ENCODE assay signal across 10 mouse cellular contexts in the genomic region with DNA sequence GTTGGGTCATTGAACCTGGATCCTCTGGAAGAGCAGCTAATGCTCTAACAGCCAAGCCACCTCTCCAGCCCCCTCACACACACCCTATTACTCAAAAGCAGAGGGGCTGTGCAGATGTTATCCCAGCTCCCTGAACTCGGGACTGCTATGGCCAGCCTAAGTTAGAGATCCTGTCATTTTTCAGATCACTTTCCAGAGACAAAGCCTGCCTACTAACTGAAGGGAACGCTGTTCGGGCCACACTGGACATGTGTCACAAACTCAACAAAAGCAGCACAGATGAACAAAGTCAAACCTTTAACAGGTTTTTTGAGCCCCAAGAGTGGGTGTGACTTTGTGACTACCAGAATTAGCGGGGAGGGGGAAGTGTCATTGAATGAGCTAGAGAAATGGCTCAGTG. TPM values are rescaled to one million over a fixed set of nuclear protein-coding genes. Genes with fewer than 3 reads are reported as not detected.
DNase-seq lines count a peak whose midpoint lies in the region; ATAC-seq lines count a peak whose summit lies in the region.
"Had no signal": no experiment of that assay in that cellular context is flagged by ENCODE, and none has a peak within 500 bp of the region (broad histone marks: within the 10 kb centered on the region; RNA-seq: fewer than 3 reads in every experiment).

No protein-coding gene starts in this region.

- H3K4me2 ChIP-seq in heart, embryonic 12.5 days = peak overlapping the region; percentile 91
- no peak overlapping the region for H3K4me2 ChIP-seq in neural tube, embryonic 11.5 days (ENCODE audit: low read depth)
- H3K4me2 ChIP-seq in limb, embryonic 12.5 days = peak overlapping the region; percentile 99

- no peaks in the 10 kb centered on the region for H3K27me3 ChIP-seq in heart, embryonic 12.5 days (replicated peaks)
- H3K27me3 ChIP-seq in neural tube, embryonic 11.5 days (ENCODE audit: control insufficient read depth, insufficient read depth, low read length) = no peaks in the 10 kb centered on the region
- H3K27me3 ChIP-seq in limb, embryonic 12.5 days = no peaks in the 10 kb centered on the region

- peaks cover 56% of the 10 kb centered on the region for H3K4me1 ChIP-seq in heart, embryonic 12.5 days (replicated peaks)
- peaks cover 43% of the 10 kb centered on the region for H3K4me1 ChIP-seq in neural tube, embryonic 11.5 days (ENCODE audit: control insufficient read depth, insufficient read depth, low read length)
- peaks cover 67% of the 10 kb centered on the region for H3K4me1 ChIP-seq in limb, embryonic 12.5 days (replicated peaks)

- H3K9me3 ChIP-seq in heart, embryonic 12.5 days (replicated peaks) = no peaks in the 10 kb centered on the region
- H3K9me3 ChIP-seq in neural tube, embryonic 11.5 days (ENCODE audit: control insufficient read depth, low read length) = no peaks in the 10 kb centered on the region
- H3K9me3 ChIP-seq in limb, embryonic 12.5 days = no peaks in the 10 kb centered on the region

- DNase-seq in heart, adult 8-10 months (ENCODE audit: low spot score) = no peak
- DNase-seq in neural tube, embryonic 11.5 days (ENCODE audit: low spot score) = no peak
- DNase-seq in neural tube, embryonic 10.5 days (ENCODE audit: extremely low spot score, low spot score) = no peak
- no peak for DNase-seq in urinary bladder, postnatal 14 days (ENCODE audit: low spot score)
- DNase-seq in urinary bladder, postnatal 10 days (ENCODE audit: low spot score) = no peak
- DNase-seq in urinary bladder, postnatal 25 days (ENCODE audit: low spot score) = no peak
- DNase-seq: adrenal gland, adult 8-10 months; cerebellum, postnatal 10 days had no signal

- no peak overlapping the region for H3K4me3 ChIP-seq in heart, embryonic 12.5 days
- H3K4me3 ChIP-seq in neural tube, embryonic 11.5 days (ENCODE audit: low read depth, low read length) = peak overlapping the region; percentile 15
- H3K4me3 ChIP-seq in limb, embryonic 12.5 days (replicated peaks) = peak overlapping the region; percentile 1; the same call in 1 of the 2 replicates

- H3K9ac ChIP-seq in heart, embryonic 12.5 days = peak overlapping the region; percentile 51
- H3K9ac ChIP-seq in neural tube, embryonic 11.5 days (ENCODE audit: low read length) = peak overlapping the region; percentile 11; the same call in 1 of the 2 replicates
- H3K9ac ChIP-seq in limb, embryonic 12.5 days (replicated peaks) = no peak overlapping the region; the same call in none of the 2 replicates

- H3K27ac ChIP-seq in heart, embryonic 12.5 days (ENCODE audit: poor library complexity, severe bottlenecking) = no peak overlapping the region
- no peak overlapping the region for H3K27ac ChIP-seq in neural tube, embryonic 11.5 days (ENCODE audit: low read depth, low read length)
- 0 out of 2 replicates have a peak overlapping the region, but pooled peaks have one; percentile 14 for H3K27ac ChIP-seq in limb, embryonic 12.5 days

- H3K36me3 ChIP-seq in heart, embryonic 12.5 days = peaks cover 52% of the 10 kb centered on the region
- H3K36me3 ChIP-seq in neural tube, embryonic 11.5 days (ENCODE audit: control insufficient read depth, insufficient read depth, low read length) = peaks cover 8% of the 10 kb centered on the region; the same call in 1 of the 2 replicates
- H3K36me3 ChIP-seq in limb, embryonic 12.5 days = peaks cover 59% of the 10 kb centered on the region

- ATAC-seq in heart, embryonic 12.5 days (ENCODE audit: insufficient number of reproducible peaks, low FRiP score) = no peak
- no peak for ATAC-seq in neural tube, embryonic 11.5 days (ENCODE audit: insufficient read depth, low FRiP score, low TSS enrichment)
- ATAC-seq in limb, embryonic 12.5 days (ENCODE audit: insufficient number of reproducible peaks, insufficient read depth, low FRiP score, low TSS enrichment, low read depth) = no peak

- 84% methylated on average over 4 of the region's 4 CpGs for WGBS in heart, embryonic 12.5 days
- WGBS in neural tube, embryonic 11.5 days = 84% methylated on average over 4 of the region's 4 CpGs
- WGBS in limb, embryonic 12.5 days = 88% methylated on average over 4 of the region's 4 CpGs

RNA-seq across cellular contexts. Expression of gene B3galt4, which starts 1.6 kb away (rescaled TPM):
- polyA plus RNA-seq in heart, embryonic 12.5 days (2016; fragmentation: Nextera tagmentation; extraction: Ambion mirVana) = 7.2 and 7.4 TPM in 2 replicates
- 1 to 10 TPM in 3 of 4 experiments, under 1 TPM in 1; 0.89 to 2.6 (median 1.6) TPM for total RNA-seq in heart, adult 8-10 months (2022)
- polyA plus RNA-seq in neural tube, embryonic 11.5 days (2014; fragmentation: Nextera tagmentation; extraction: Ambion mirVana) = 4.4 and 4.9 TPM in 2 replicates
- 5.0 and 6.8 TPM in 2 replicates for polyA plus RNA-seq in limb, embryonic 12.5 days (2016; fragmentation: Nextera tagmentation; extraction: Ambion mirVana)

RNA-seq across cellular contexts. Expression of gene Vps52, which starts 2.7 kb away (rescaled TPM):
- polyA plus RNA-seq in heart, embryonic 12.5 days (2016; fragmentation: Nextera tagmentation; extraction: Ambion mirVana) = 43.0 and 43.9 TPM in 2 replicates
- 10 to 100 TPM; 35.6 to 45.0 (median 41.6) TPM for total RNA-seq in heart, adult 8-10 months (2022)
- 40.7 and 43.8 TPM in 2 replicates for polyA plus RNA-seq in neural tube, embryonic 11.5 days (2014; fragmentation: Nextera tagmentation; extraction: Ambion mirVana)
- polyA plus RNA-seq in limb, embryonic 12.5 days (2016; fragmentation: Nextera tagmentation; extraction: Ambion mirVana) = 53.3 and 55.0 TPM in 2 replicates

RNA-seq across cellular contexts. Expression of gene Rps18, which starts 2.9 kb away (rescaled TPM):
- polyA plus RNA-seq in heart, embryonic 12.5 days (2016; fragmentation: Nextera tagmentation; extraction: Ambion mirVana) = 850 and 856 TPM in 2 replicates
- total RNA-seq in heart, adult 8-10 months (2022) = 100 to 1,000 TPM; 373 to 430 (median 408) TPM
- 1,341 and 1,360 TPM in 2 replicates for polyA plus RNA-seq in neural tube, embryonic 11.5 days (2014; fragmentation: Nextera tagmentation; extraction: Ambion mirVana)
- 1,388 and 1,510 TPM in 2 replicates for polyA plus RNA-seq in limb, embryonic 12.5 days (2016; fragmentation: Nextera tagmentation; extraction: Ambion mirVana)

RNA-seq across cellular contexts. Expression of gene Wdr46, which starts 12.4 kb away (rescaled TPM):
- polyA plus RNA-seq in heart, embryonic 12.5 days (2016; fragmentation: Nextera tagmentation; extraction: Ambion mirVana) = 25.3 and 26.5 TPM in 2 replicates
- total RNA-seq in heart, adult 8-10 months (2022) = 10 to 100 TPM; 10.1 to 12.8 (median 11.6) TPM
- polyA plus RNA-seq in neural tube, embryonic 11.5 days (2014; fragmentation: Nextera tagmentation; extraction: Ambion mirVana) = 29.5 and 33.4 TPM in 2 replicates
- 45.5 and 45.8 TPM in 2 replicates for polyA plus RNA-seq in limb, embryonic 12.5 days (2016; fragmentation: Nextera tagmentation; extraction: Ambion mirVana)

RNA-seq across cellular contexts. Expression of gene Pfdn6, which starts 12.7 kb away (rescaled TPM):
- polyA plus RNA-seq in heart, embryonic 12.5 days (2016; fragmentation: Nextera tagmentation; extraction: Ambion mirVana) = 127 and 129 TPM in 2 replicates
- 10 to 100 TPM; 62.7 to 82.9 (median 71.1) TPM for total RNA-seq in heart, adult 8-10 months (2022)
- polyA plus RNA-seq in neural tube, embryonic 11.5 days (2014; fragmentation: Nextera tagmentation; extraction: Ambion mirVana) = 190 and 195 TPM in 2 replicates
- 180 and 186 TPM in 2 replicates for polyA plus RNA-seq in limb, embryonic 12.5 days (2016; fragmentation: Nextera tagmentation; extraction: Ambion mirVana)
